Mouse (Mus musculus): ENCODE data around the gene Wnt5a.

- TF ChIP-seq CTCF (conservative IDR thresholded peaks at IDR 0.05; ENCODE audit: low read length), result no peak
- no peak for TF ChIP-seq POU5F1 (IDR thresholded peaks at IDR 0.05; ENCODE audit: borderline replicate concordance, low read length)
- no peak for TF ChIP-seq NANOG (IDR thresholded peaks at IDR 0.05; ENCODE audit: borderline replicate concordance, low read length)
Observed at GRCm38 (mm10) chr14:28504101-28505050, at the start of gene Wnt5a.

All from E14TG2a.4 (cell line).